11 mouse cellular contexts compared by ENCODE assay signal in the genomic region with DNA sequence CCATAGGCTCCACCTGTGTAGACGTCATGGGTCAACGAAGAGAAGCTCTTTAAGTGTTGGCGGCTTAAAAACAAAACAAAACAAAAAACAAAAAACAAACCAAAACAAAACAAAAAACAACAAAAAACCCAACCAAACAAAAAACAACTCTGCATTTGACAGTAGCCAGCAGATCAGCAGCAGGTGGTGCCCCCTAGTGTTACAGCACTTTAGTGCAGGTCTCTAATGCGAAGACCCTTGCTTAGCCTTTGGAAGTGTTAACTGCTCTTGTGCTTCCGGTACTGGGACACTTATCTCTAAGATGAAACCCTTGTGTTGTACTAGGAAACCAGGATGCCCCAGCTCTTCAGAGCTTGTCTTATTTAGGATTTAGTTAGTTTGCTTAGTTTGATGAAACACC. TPM values are rescaled to one million over a fixed set of nuclear protein-coding genes. Genes with fewer than 3 reads are reported as not detected.
DNase-seq lines count a peak whose midpoint lies in the region; ATAC-seq and TF ChIP-seq lines count a peak whose summit lies in the region.
"Had no signal": no experiment of that assay in that cellular context is flagged by ENCODE, and none has a peak within 500 bp of the region (broad histone marks: within the 10 kb centered on the region; RNA-seq: fewer than 3 reads in every experiment).

No protein-coding gene starts in this region.

- peak; percentile 9 for DNase-seq in kidney, adult 18-20 months
- DNase-seq in G1E (ENCODE audit: low spot score): no peak
- DNase-seq in mesoderm, embryonic 11.5 days (ENCODE audit: low read depth, low spot score): peak; percentile 29
- DNase-seq in right cerebral cortex, adult 2 months (ENCODE audit: low spot score in 2 of 2): no peak

- H3K4me3 ChIP-seq in kidney, embryonic 16.5 days (ENCODE audit: low read length): no peak overlapping the region
- no peak overlapping the region for H3K4me3 ChIP-seq in G1E (ENCODE audit: low read depth, low read length)
- H3K4me3 ChIP-seq in cortical plate, adult 2 months (ENCODE audit: insufficient read depth, low read length): no peak overlapping the region
- no peak overlapping the region for H3K4me3 ChIP-seq in midbrain, embryonic 13.5 days (replicated peaks)
- H3K4me3 ChIP-seq: embryonic facial prominence, embryonic 12.5 days had no signal

- H3K9ac ChIP-seq in kidney, embryonic 16.5 days (replicated peaks; ENCODE audit: low read length): no peak overlapping the region
- no peak overlapping the region for H3K9ac ChIP-seq in midbrain, embryonic 13.5 days (replicated peaks)
- H3K9ac ChIP-seq: embryonic facial prominence, embryonic 12.5 days had no signal

- no peaks in the 10 kb centered on the region for H3K4me1 ChIP-seq in kidney, embryonic 16.5 days (ENCODE audit: insufficient read depth, low read length)
- H3K4me1 ChIP-seq in G1E (ENCODE audit: insufficient read depth, low read depth, low read length): no peaks in the 10 kb centered on the region
- H3K4me1 ChIP-seq in cortical plate, adult 2 months (ENCODE audit: control insufficient read depth, insufficient read depth, low read length): no peaks in the 10 kb centered on the region
- no peaks in the 10 kb centered on the region for H3K4me1 ChIP-seq in midbrain, embryonic 13.5 days (replicated peaks)
- H3K4me1 ChIP-seq: embryonic facial prominence, embryonic 12.5 days had no signal

- 0 out of 2 replicates have a peak, but pooled peaks cover 5% of the 10 kb centered on the region for H3K9me3 ChIP-seq in kidney, embryonic 16.5 days (ENCODE audit: low read length)
- H3K9me3 ChIP-seq in G1E (replicated peaks): no peaks in the 10 kb centered on the region
- H3K9me3 ChIP-seq in midbrain, embryonic 13.5 days: no peaks in the 10 kb centered on the region
- H3K9me3 ChIP-seq: embryonic facial prominence, embryonic 12.5 days had no signal

- H3K36me3 ChIP-seq in kidney, embryonic 16.5 days (ENCODE audit: insufficient read depth, low read length): no peaks in the 10 kb centered on the region
- H3K36me3 ChIP-seq in G1E (replicated peaks): no peaks in the 10 kb centered on the region
- H3K36me3 ChIP-seq in midbrain, embryonic 13.5 days: no peaks in the 10 kb centered on the region
- H3K36me3 ChIP-seq: embryonic facial prominence, embryonic 12.5 days had no signal

- no peak for TF ChIP-seq POLR2A in cortical plate, adult 2 months (IDR thresholded peaks at IDR 0.05; ENCODE audit: extremely low read depth, insufficient read depth, low read length)

- no peaks in the 10 kb centered on the region for H3K27me3 ChIP-seq in kidney, embryonic 16.5 days (ENCODE audit: insufficient read depth, low read length)
- H3K27me3 ChIP-seq in G1E (ENCODE audit: insufficient read depth, low read length): no peaks in the 10 kb centered on the region
- H3K27me3 ChIP-seq in midbrain, embryonic 13.5 days: no peaks in the 10 kb centered on the region
- H3K27me3 ChIP-seq: embryonic facial prominence, embryonic 12.5 days had no signal

- TF ChIP-seq CTCF in G1E (IDR thresholded peaks at IDR 0.05; ENCODE audit: low read depth, low read length): peak; percentile 39; the same call in 1 of the 2 replicates
- peak; percentile 41; the same call in 1 of the 2 replicates for TF ChIP-seq CTCF in cortical plate, adult 2 months (IDR thresholded peaks at IDR 0.05; ENCODE audit: extremely low read depth, insufficient read depth, low read length)

- no peak overlapping the region for H3K4me2 ChIP-seq in kidney, embryonic 16.5 days (replicated peaks; ENCODE audit: low read depth, low read length)
- H3K4me2 ChIP-seq in midbrain, embryonic 13.5 days (replicated peaks): no peak overlapping the region
- H3K4me2 ChIP-seq: embryonic facial prominence, embryonic 12.5 days had no signal

- H3K27ac ChIP-seq in kidney, embryonic 16.5 days (ENCODE audit: low read length): no peak overlapping the region
- H3K27ac ChIP-seq in cortical plate, adult 2 months (ENCODE audit: insufficient read depth, low read length): no peak overlapping the region
- no peak overlapping the region for H3K27ac ChIP-seq in midbrain, embryonic 13.5 days
- H3K27ac ChIP-seq: embryonic facial prominence, embryonic 12.5 days had no signal

- ATAC-seq in kidney, embryonic 16.5 days (ENCODE audit: low FRiP score, low TSS enrichment): no peak
- ATAC-seq in G1E (ENCODE audit: extremely low read depth, insufficient number of reproducible peaks, low FRiP score, poor library complexity, severe bottlenecking): no peak
- ATAC-seq in granulocyte monocyte progenitor cell, adult 5-6 weeks (replicated peaks; ENCODE audit: poor library complexity, severe bottlenecking): no peak; the same call in 1 of the 2 replicates
- ATAC-seq in midbrain, embryonic 13.5 days: no peak

- WGBS in kidney, embryonic 16.5 days: 66% methylated on average over 5 of the region's 5 CpGs
- 71% methylated on average over 5 of the region's 5 CpGs for WGBS in midbrain, embryonic 13.5 days

RNA-seq across cellular contexts. Expression of gene Olfr1402, which starts 28.7 kb away (rescaled TPM):
- 0.06 TPM in 1 of 2 replicates, not detected in the other for polyA plus RNA-seq in kidney, embryonic 16.5 days (2015; fragmentation: Nextera tagmentation; extraction: Ambion mirVana)
- total RNA-seq in G1E (2014; fragmentation: Nextera tagmentation) (not detected in 2 replicates), G1E (2017) (0.11 TPM in 1 of 2 replicates, not detected in the other)
- polyA plus RNA-seq in G1E (2012): not detected in 2 replicates
- not detected in 2 replicates for polyA plus RNA-seq in cortical plate, adult 2 months (2012; rRNA removed)
- not detected in 2 replicates for total RNA-seq in granulocyte monocyte progenitor cell, adult 5-6 weeks (2014; fragmentation: Nextera tagmentation)
- not detected in 2 replicates for total RNA-seq in granulocyte monocyte progenitor cell, adult 5-6 weeks (2017)
- not detected in 2 replicates for polyA plus RNA-seq in midbrain, embryonic 13.5 days (2015; fragmentation: Nextera tagmentation; extraction: Ambion mirVana)
- total RNA-seq: layer of hippocampus, postnatal 25 days had no signal
- polyA plus RNA-seq: embryonic facial prominence, embryonic 12.5 days; neural tube, embryonic 14.5 days had no signal

Comparison
In these comparisons a context has a peak if more than half of its experiments do, and no peak if none do; other contexts are left out.
1. DNase-seq: peak in kidney, adult 18-20 months (single experiment) and mesoderm, embryonic 11.5 days (single experiment); none in G1E (single experiment) and right cerebral cortex, adult 2 months (0 of 2).